Mouse (Mus musculus) stomach, embryonic 16.5 days (tissue): ENCODE measurements around the gene Tmed6. TPM values are rescaled to one million over a fixed set of nuclear protein-coding genes. Genes with fewer than 3 reads are reported as not detected.

ENCODE experiments used
- ATAC-seq: fragments of 200-750 bp; cut with Nextera tagmentation; 2 replicates; pipeline ENCODE4 v1.8.0; 2017; ENCODE audit warnings: moderate number of reproducible peaks, moderate TSS enrichment; ENCODE audit not compliant: insufficient read depth, low FRiP score
- H3K27ac ChIP-seq: fragments of 300-500 bp; sonication (generic); 2 replicates; pipeline ENCODE4 v1.5.1; 2014; ENCODE audit warnings: low read length
- H3K27me3 ChIP-seq: fragments of 300-500 bp; sonication (generic); 2 replicates; pipeline ENCODE4 v1.6.1; 2014; ENCODE audit warnings: low read length, control low read depth, mixed read lengths; ENCODE audit not compliant: control insufficient read depth, insufficient read depth
- H3K36me3 ChIP-seq: fragments of 300-500 bp; sonication (generic); 2 replicates; pipeline ENCODE4 v1.6.1; 2014; ENCODE audit warnings: low read length; ENCODE audit not compliant: control insufficient read depth, insufficient read depth
- H3K4me1 ChIP-seq: fragments of 300-500 bp; sonication (generic); 2 replicates; pipeline ENCODE4 v1.6.1; 2014; ENCODE audit warnings: low read length, control low read depth, mixed read lengths; ENCODE audit not compliant: control insufficient read depth, insufficient read depth
- H3K4me2 ChIP-seq: fragments of 300-500 bp; sonication (generic); 2 replicates; pipeline ENCODE4 v1.6.1; 2014; ENCODE audit warnings: low read depth, low read length, mixed read lengths
- H3K4me3 ChIP-seq: fragments of 300-500 bp; sonication (generic); replicated peaks from 2 replicates; pipeline ENCODE4 v1.5.1; 2014; ENCODE audit warnings: mild to moderate bottlenecking, low read length
- H3K9ac ChIP-seq: fragments of 300-500 bp; sonication (generic); 2 replicates; pipeline ENCODE4 v1.6.1; 2014; ENCODE audit warnings: low read length
- H3K9me3 ChIP-seq: fragments of 300-500 bp; sonication (generic); replicated peaks from 2 replicates; pipeline ENCODE4 v1.6.1; 2016; ENCODE audit warnings: low read length, control low read depth; ENCODE audit not compliant: control insufficient read depth
- WGBS: fragments of 180-500 bp; shearing (Covaris S2); extraction: QIAGEN DNeasy Blood & Tissue Kit; methylation state at CpG from one replicate; pipeline ENCODE4 v1.1.7; 2014; 5-methylcytosine and 5-hydroxymethylcytosine counted together
- polyA plus RNA-seq: library from polyadenylated mRNA; unstranded; fragments of >200 nt; fragmentation: Nextera tagmentation; extraction: Ambion mirVana; gene quantifications from 2 replicates; pipeline ENCODE4 v1.2.1, GENCODE M21; 2015

Tmed6 gene
- polyA plus RNA-seq = 82.3 and 84.1 TPM in 2 replicates

DNA sequence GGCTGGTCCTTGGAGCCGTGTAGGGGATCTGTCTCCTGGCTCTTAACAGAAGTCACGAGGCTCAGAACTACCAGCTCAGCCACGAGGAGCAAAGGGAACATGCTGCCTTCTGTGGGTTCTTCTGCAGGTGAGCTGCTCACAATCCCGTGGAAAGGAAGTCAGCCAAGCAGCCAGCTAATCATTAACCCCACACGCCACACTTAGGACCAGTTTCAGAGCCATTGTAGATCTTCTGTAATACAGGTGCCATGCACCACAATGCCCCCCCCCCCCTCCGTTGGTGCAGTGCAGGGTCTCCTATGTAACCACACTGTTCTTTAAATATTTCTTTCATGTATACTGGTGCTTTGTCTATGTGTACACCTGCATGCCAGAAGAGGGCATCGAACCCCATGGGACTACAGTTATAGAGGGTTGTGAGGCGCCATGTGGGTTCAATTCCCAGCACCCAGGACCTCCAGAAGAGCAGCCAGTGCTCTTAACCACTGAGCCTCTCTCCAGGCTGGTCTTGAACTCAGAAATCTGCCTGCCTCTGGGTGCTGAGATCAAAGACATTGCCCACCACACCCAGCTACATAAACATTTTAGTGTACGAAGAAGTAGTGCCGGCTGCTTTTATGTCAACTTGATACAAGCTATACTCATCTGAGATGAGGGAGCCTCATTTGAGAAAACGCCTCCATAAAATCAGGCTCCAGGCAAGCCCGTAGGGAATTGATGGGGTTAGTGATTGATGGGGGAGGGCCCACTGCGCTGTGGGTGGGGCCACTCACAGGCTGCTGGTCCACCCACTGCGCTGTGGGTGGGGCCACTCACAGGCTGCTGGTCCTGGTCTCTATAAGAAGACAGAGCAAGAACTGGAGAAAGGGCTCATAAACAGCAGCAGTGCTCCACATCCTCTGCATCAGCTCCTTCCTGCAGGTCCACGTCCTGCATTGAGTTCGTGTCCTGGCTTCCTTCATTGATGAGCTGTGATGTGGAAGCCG is at the start of gene Tmed6:
Tmed6 (minus strand) TSS at position 134 of the 986 bp plus-strand sequence.
- no peak within 1 kb of the TSS for H3K4me2 ChIP-seq
- peak; percentile 74; the same call in 1 of the 2 replicates for ATAC-seq
- H3K27ac ChIP-seq = no peak within 1 kb of the TSS
- no peak within 1 kb of the TSS for H3K4me3 ChIP-seq
- H3K36me3 ChIP-seq = 0 out of 2 replicates have a peak, but pooled peaks cover 2% of the 10 kb centered on the region
- H3K9ac ChIP-seq = no peak within 1 kb of the TSS
- 41% methylated on average over 17 of the region's 17 CpGs for WGBS
- H3K9me3 ChIP-seq = no peaks in the 10 kb centered on the region
- H3K4me1 ChIP-seq = no peaks in the 10 kb centered on the region
- no peaks in the 10 kb centered on the region for H3K27me3 ChIP-seq

DNA sequence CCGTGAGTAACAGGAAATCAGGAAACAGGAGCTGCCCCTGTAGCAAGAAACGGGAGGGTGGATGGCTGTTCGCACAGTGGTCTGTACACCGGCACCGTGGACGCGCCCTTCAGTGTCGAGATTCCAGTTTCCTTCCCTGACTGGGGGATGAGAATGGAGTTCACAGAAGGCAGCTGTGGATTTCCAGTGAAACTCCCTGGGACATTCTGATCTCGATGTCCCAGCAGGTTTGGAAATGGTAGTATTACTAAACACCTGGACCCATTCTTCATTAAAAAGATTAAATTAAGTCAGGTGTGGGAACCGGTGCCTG is 49.5 kb upstream of the Tmed6 start:
- Histone ChIP-seq H3K4me3 (no peak overlapping the region), H3K9ac (peak overlapping the region; percentile 24), H3K27me3 (no peaks in the 10 kb centered on the region), H3K36me3 (no peaks in the 10 kb centered on the region), H3K9me3 (no peaks in the 10 kb centered on the region), H3K27ac (peak overlapping the region; percentile 39; the same call in 1 of the 2 replicates), H3K4me1 (peaks cover 13% of the 10 kb centered on the region; the same call in 1 of the 2 replicates), H3K4me2 (peak overlapping the region; percentile 29; the same call in 1 of the 2 replicates)
- no peak for ATAC-seq
- 45% methylated on average over 10 of the region's 10 CpGs for WGBS

DNA sequence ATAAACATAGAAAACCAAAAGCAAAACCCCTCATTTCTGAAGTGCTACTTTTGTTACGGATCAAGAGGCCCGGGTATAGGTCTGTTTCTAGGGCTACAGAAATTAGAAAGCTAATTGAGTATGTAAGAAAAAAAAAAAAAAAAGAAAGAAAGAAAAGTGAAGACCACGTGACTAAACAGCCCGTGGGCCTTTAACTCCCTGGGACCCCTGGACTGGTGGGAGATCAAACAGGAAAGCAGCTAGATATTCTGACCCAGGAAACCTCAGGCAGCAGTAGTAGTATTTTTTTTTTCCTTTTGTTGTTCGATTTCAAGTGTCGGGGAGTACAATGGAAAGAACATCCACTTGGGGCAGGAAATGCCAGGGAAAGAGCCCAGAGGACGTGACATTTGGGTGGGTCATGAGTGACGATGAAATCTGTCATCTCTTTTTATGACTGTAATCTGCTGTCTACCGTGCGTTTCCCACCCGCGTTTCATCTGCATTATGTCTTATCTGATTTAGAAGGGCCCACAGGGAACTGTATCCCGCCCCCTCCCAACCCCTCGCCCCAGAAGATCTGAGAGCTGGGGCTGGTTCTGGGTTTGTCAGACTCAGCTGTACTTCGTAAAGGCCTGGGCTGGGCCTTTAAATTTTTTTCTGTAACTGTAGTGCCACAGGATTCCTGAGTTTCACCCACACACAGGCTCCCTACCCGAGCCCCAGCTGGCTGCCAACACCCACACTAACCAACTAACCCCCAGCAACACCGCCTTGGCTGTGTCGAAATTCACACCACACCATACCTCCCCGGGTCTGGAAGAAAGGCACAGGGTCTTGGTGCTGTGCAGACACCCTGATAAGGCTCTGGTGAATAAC is 48.9 kb upstream of the Tmed6 start:
- peak overlapping the region; percentile 39; the same call in 1 of the 2 replicates for H3K27ac ChIP-seq
- no peaks in the 10 kb centered on the region for H3K27me3 ChIP-seq
- peak overlapping the region; percentile 29; the same call in 1 of the 2 replicates for H3K4me2 ChIP-seq
- 0 out of 2 replicates have a peak, but pooled peaks have one; percentile 18 for ATAC-seq
- no peaks in the 10 kb centered on the region for H3K36me3 ChIP-seq
- 42% methylated on average over 19 of the region's 19 CpGs for WGBS
- peak overlapping the region; percentile 24 for H3K9ac ChIP-seq
- H3K4me1 ChIP-seq = peaks cover 13% of the 10 kb centered on the region; the same call in 1 of the 2 replicates
- no peak overlapping the region for H3K4me3 ChIP-seq
- H3K9me3 ChIP-seq = no peaks in the 10 kb centered on the region

DNA sequence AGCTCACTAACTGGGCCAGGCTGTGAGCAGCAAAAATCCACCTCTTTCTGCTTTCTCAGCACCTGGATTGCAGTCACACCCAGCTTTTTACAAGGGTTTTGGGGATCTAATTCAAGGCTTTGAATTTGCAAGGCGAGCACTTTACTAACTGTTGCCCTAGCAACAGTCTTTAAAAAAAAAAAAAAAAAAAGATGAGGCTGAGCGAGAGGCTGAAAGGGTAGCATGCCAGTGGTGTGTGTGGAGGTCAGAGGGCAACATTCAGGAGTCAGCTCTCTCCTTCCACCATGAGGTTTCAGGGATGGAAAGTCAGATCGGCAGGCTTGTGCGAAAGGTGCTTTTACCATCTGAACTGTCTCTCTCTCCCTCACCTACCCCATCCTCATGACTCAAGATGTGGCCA is 47.8 kb upstream of the Tmed6 start:
- whole genome bisulfite sequencing = 63% methylated on average over 4 of the region's 4 CpGs

DNA sequence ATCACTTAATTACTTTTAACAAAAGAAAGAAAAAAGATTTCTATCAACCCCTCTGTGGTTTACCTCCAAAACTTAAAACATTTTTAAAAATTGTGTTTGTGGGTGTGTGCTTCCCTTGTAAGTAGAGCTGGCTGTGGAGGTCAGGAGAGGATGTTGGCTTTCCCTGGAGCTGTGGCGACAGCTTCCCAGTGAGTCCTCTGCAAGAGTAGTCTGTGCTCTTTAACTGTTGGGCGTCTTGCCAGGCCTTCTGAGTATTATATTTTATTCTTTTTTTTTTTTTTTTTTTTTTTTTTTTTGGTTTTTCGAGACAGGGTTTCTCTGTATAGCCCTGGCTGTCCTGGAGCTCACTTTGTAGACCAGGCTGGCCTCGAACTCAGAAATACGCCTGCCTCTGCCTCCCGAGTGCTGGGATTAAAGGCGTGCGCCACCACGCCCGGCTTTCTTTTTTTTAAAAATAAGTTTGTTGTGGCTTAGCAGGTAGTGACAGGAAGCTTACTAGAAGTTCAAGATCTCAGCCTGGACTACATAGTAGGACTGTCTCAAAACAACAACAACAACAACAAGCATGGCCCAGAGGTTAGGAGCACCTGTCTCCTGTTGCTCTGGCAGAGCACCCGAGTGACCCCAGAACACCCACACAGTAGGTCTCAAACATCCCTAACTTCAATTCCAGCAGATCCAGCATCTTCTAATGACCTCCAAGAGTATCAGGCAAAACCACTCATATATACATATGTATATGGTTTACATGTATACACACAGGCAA is 46.1 kb upstream of the Tmed6 start:
- ATAC-seq = no peak
- Histone ChIP-seq H3K4me2 (no peak overlapping the region), H3K9me3 (no peaks in the 10 kb centered on the region), H3K4me1 (peaks cover 2% of the 10 kb centered on the region; the same call in 1 of the 2 replicates), H3K36me3 (no peaks in the 10 kb centered on the region), H3K27ac (no peak overlapping the region), H3K27me3 (no peaks in the 10 kb centered on the region), H3K9ac (no peak overlapping the region), H3K4me3 (no peak overlapping the region)
- WGBS = 86% methylated on average over 10 of the region's 11 CpGs

More for the DNA sequence above, 47.8 kb upstream of the Tmed6 start:
- Histone ChIP-seq H3K36me3 (no peaks in the 10 kb centered on the region), H3K27ac (no peak overlapping the region), H3K27me3 (no peaks in the 10 kb centered on the region), H3K9me3 (no peaks in the 10 kb centered on the region), H3K4me2 (no peak overlapping the region), H3K9ac (no peak overlapping the region), H3K4me3 (no peak overlapping the region), H3K4me1 (peaks cover 6% of the 10 kb centered on the region; the same call in 1 of the 2 replicates)
- no peak for ATAC-seq

DNA sequence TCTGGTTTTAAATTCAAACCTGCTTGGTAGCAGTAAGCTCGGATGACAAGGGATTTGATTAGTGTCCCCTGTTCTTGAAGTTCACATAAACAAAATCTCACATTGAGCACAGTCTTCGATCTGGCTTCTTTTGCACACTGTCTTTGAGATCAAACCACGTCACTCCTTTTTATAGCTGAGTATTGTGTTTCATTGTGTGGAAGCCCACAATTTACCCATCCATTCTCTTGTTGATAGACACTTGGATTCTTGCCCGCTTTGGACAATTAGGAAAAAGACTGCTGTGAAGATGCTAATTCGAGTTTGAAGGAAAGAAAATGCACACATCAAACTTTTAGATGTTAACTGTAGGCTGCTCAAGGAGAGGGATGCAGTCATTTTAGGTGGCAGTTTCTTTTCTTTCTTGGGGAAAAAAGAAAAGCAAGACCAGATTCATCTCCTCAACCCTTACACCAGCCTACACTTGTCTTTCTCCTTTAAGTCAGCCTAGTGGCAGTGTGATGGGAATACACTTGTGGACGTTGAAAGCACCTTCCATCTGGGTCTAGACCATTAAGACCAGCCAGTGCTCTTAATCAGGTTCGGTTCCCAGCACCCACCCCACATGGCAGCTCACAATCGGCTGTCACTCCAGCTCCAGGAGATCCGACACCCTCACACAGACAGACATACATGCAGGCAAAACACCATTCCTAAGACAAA is 45.3 kb upstream of the Tmed6 start:
- Histone ChIP-seq H3K4me1 (no peaks in the 10 kb centered on the region), H3K9me3 (no peaks in the 10 kb centered on the region), H3K9ac (no peak overlapping the region), H3K4me2 (no peak overlapping the region), H3K4me3 (no peak overlapping the region), H3K36me3 (no peaks in the 10 kb centered on the region), H3K27me3 (no peaks in the 10 kb centered on the region), H3K27ac (no peak overlapping the region)
- no peak for ATAC-seq
- 71% methylated on average over 9 of the region's 9 CpGs for WGBS

DNA sequence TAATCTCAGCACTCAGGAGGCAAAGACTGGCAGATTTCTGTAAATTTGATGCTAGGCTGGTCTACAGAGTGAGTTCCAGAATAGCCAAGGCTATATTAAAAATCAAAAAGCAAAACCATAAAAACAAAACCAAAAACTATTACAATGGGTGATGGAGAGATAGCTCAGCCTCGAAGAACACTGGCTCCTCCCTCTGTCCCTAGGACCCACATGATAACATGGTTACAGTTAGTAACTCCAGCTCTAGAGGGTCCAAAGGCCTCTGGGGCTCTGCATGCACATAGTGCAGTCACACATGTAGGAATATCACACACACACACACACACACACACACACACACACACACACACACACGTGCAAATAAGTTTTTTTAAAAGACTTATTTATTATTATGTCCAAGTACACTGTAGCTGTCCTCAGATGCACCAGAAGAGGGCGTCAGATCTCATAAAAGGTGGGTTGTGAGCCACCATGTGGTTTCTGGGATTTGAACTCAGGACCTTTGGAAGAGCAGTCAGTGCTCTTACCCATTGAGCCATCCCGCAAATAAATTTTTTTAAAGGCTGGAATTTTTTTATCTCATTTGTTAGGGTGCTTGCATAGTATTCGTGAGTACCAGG is 44.5 kb upstream of the Tmed6 start:
- 76% methylated on average over 5 of the region's 5 CpGs for whole genome bisulfite sequencing
- H3K4me3 ChIP-seq = no peak overlapping the region
- H3K27ac ChIP-seq = no peak overlapping the region

More for the DNA sequence above, 44.5 kb upstream of the Tmed6 start:
- no peak for ATAC-seq
- no peak overlapping the region for H3K4me2 ChIP-seq
- no peaks in the 10 kb centered on the region for H3K4me1 ChIP-seq
- no peaks in the 10 kb centered on the region for H3K9me3 ChIP-seq
- H3K27me3 ChIP-seq = no peaks in the 10 kb centered on the region
- H3K36me3 ChIP-seq = no peaks in the 10 kb centered on the region
- no peak overlapping the region for H3K9ac ChIP-seq
